Mouse (Mus musculus) hindbrain, embryonic 15.5 days (tissue): Measurements from ENCODE around the gene Inpp5a. TPM values are rescaled to one million over a fixed set of nuclear protein-coding genes. Genes with fewer than 3 reads are reported as not detected.
A peak's percentile ranks its signal among the peaks of the same experiment; 100 is the strongest.

Experiments used
- ATAC-seq: fragments of 200-750 bp; cut with Nextera tagmentation; 2 replicates; pipeline ENCODE4 v1.8.0; 2017; ENCODE audit warnings: low read depth, moderate number of reproducible peaks, moderate TSS enrichment; ENCODE audit not compliant: low FRiP score
- H3K27ac ChIP-seq: fragments of 300-500 bp; sonication (generic); replicated peaks from 2 replicates; pipeline ENCODE4 v1.5.1; 2015; ENCODE audit warnings: mild to moderate bottlenecking, inconsistent platforms
- H3K27me3 ChIP-seq: fragments of 300-500 bp; sonication (generic); 2 replicates; pipeline ENCODE4 v1.6.1; 2015; ENCODE audit warnings: control low read depth, inconsistent platforms
- H3K36me3 ChIP-seq: fragments of 300-500 bp; sonication (generic); 2 replicates; pipeline ENCODE4 v1.6.1; 2015; ENCODE audit warnings: control low read depth, inconsistent platforms
- H3K4me1 ChIP-seq: fragments of 300-500 bp; sonication (generic); replicated peaks from 2 replicates; pipeline ENCODE4 v1.6.1; 2015; ENCODE audit warnings: control low read depth, inconsistent platforms
- H3K4me2 ChIP-seq: fragments of 300-500 bp; sonication (generic); 2 replicates; pipeline ENCODE4 v1.6.1; 2015; ENCODE audit warnings: moderate library complexity, mild to moderate bottlenecking, inconsistent platforms
- H3K4me3 ChIP-seq: fragments of 300-500 bp; sonication (generic); 2 replicates; pipeline ENCODE4 v1.5.1; 2015; ENCODE audit warnings: mild to moderate bottlenecking, inconsistent platforms
- H3K9ac ChIP-seq: fragments of 300-500 bp; sonication (generic); 2 replicates; pipeline ENCODE4 v1.6.1; 2015; ENCODE audit warnings: inconsistent platforms
- H3K9me3 ChIP-seq: fragments of 300-500 bp; sonication (generic); 2 replicates; pipeline ENCODE4 v1.6.1; 2016; ENCODE audit warnings: control low read depth, inconsistent platforms
- WGBS: fragments of 180-500 bp; shearing (Covaris S2); methylation state at CpG from one replicate; pipeline ENCODE4 v1.1.7; 2015; 5-methylcytosine and 5-hydroxymethylcytosine counted together
- polyA plus RNA-seq: library from polyadenylated mRNA; unstranded; fragments of >200 nt; fragmentation: Nextera tagmentation; extraction: Ambion mirVana; gene quantifications from 2 replicates; pipeline ENCODE4 v1.2.1, GENCODE M21; 2015

The Inpp5a gene
- polyA plus RNA-seq, 1 experiment from 2014 or later = 24.6 TPM

DNA sequence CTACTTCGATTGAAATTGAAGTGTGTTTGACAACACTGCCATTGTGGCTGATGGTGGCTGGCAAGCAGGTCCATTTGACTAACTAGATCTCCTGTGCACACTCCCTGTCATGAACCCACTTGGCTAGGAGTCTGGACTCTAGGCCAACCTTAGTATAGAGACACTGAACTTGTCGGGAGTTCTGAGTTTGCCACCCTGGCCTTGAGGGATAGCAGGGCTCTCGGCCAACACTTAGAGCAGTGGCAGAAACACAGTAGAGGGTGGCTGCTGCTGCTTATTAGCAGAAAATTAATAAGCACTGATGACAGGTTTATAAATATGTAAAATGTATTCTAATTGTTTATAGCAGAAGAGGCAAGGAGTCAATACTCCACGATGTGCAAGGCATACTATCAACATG is 120.0 kb downstream of the Inpp5a start:
- peaks cover 52% of the 10 kb centered on the region for H3K27me3 ChIP-seq
- WGBS = 76% methylated on average over 4 of the region's 4 CpGs
- no peak overlapping the region for H3K4me2 ChIP-seq
- H3K27ac ChIP-seq = no peak overlapping the region
- no peaks in the 10 kb centered on the region for H3K9me3 ChIP-seq
- no peaks in the 10 kb centered on the region for H3K36me3 ChIP-seq
- H3K4me3 ChIP-seq = no peak overlapping the region
- peaks cover 11% of the 10 kb centered on the region for H3K4me1 ChIP-seq
- no peak for ATAC-seq
- H3K9ac ChIP-seq = no peak overlapping the region

DNA sequence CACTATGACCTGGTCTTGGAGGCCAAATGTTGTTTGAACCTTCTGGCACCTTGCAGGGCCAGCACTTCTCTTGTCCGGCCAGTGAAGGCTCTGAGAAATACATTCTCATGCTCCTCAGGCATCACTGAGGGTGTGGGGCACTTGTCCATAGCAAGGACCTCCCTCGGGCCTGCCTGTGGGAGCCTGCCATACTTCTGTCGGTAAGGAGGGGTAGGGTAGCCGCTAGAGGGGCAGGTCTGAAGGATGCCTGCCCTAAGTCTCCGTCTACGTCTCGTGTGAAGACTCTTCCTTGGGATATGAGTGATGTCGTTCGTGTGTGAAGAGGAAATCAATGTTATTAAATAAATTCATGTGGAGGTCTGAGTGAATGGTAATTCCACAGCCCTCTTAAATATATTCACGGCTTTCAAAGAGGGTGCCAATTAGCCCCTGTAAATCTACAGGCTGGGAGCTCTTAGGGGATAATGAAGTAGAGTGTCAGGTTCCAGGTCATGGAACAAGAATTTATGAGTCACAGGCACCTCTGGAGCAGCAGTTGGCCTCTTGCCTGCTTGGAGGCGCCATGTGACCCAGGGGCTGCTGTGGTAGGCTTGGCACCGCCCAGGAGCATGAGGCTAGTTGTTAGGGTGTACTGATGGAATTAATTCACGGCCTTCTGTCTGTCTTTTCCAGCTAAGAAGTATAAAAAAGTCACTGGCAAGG is 127.2 kb downstream of the Inpp5a start:
- 82% methylated on average over 13 of the region's 13 CpGs for WGBS
- H3K9me3 ChIP-seq = no peaks in the 10 kb centered on the region
- no peak overlapping the region for H3K9ac ChIP-seq
- no peak overlapping the region for H3K4me3 ChIP-seq
- H3K27ac ChIP-seq = no peak overlapping the region
- no peak for ATAC-seq
- H3K36me3 ChIP-seq = no peaks in the 10 kb centered on the region
- no peak overlapping the region for H3K4me2 ChIP-seq
- no peaks in the 10 kb centered on the region for H3K4me1 ChIP-seq
- H3K27me3 ChIP-seq = peaks cover 66% of the 10 kb centered on the region

DNA sequence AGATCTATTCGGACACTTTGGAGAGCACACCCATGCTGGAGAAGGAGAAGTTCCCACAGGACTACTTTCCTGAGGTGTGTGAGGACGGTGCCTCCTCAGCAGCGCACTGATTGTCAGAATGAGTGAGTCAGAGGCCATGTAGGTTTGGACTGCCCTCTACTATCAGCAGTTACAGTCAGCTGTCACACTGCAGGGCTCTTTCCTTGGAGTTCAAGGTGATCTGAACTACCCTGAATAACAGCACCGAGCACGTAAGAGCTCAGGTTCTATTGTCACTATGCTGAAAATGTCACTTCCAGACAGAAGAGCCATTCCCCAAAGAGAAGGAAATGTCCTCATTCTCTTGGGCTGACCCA is 127.7 kb downstream of the Inpp5a start:
- H3K4me2 ChIP-seq = no peak overlapping the region
- no peak for ATAC-seq
- no peak overlapping the region for H3K4me3 ChIP-seq
- H3K36me3 ChIP-seq = no peaks in the 10 kb centered on the region
- no peaks in the 10 kb centered on the region for H3K9me3 ChIP-seq
- no peak overlapping the region for H3K27ac ChIP-seq
- no peaks in the 10 kb centered on the region for H3K4me1 ChIP-seq
- WGBS = 96% methylated on average over 5 of the region's 5 CpGs
- no peak overlapping the region for H3K9ac ChIP-seq
- peaks cover 70% of the 10 kb centered on the region for H3K27me3 ChIP-seq

DNA sequence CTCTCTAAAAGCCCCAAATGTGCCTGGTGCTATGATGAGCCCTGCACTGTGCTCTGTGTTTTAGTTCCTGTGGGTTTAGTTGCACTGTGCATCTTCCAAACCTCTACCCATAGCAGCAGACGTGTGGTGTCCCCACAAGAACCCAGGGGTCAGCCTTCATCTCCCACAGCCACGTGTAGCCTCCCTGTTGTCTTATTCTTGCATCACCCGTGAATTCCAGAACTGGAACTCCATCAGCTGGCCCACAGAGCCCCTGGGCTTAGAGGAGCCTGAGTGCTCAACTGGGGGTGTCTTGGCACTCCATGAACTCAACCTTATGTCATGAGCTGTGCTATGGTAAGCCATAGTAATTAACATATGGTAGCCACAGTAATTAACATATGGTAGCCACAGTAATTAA is 129.4 kb downstream of the Inpp5a start:
- Histone ChIP-seq H3K4me3 (no peak overlapping the region), H3K4me2 (no peak overlapping the region), H3K9me3 (no peaks in the 10 kb centered on the region), H3K4me1 (no peaks in the 10 kb centered on the region), H3K9ac (no peak overlapping the region), H3K27ac (no peak overlapping the region), H3K27me3 (peaks cover 70% of the 10 kb centered on the region), H3K36me3 (no peaks in the 10 kb centered on the region)
- WGBS = 63% methylated on average over 3 of the region's 3 CpGs
- ATAC-seq = 0 out of 2 replicates have a peak, but pooled peaks have one; percentile 30

DNA sequence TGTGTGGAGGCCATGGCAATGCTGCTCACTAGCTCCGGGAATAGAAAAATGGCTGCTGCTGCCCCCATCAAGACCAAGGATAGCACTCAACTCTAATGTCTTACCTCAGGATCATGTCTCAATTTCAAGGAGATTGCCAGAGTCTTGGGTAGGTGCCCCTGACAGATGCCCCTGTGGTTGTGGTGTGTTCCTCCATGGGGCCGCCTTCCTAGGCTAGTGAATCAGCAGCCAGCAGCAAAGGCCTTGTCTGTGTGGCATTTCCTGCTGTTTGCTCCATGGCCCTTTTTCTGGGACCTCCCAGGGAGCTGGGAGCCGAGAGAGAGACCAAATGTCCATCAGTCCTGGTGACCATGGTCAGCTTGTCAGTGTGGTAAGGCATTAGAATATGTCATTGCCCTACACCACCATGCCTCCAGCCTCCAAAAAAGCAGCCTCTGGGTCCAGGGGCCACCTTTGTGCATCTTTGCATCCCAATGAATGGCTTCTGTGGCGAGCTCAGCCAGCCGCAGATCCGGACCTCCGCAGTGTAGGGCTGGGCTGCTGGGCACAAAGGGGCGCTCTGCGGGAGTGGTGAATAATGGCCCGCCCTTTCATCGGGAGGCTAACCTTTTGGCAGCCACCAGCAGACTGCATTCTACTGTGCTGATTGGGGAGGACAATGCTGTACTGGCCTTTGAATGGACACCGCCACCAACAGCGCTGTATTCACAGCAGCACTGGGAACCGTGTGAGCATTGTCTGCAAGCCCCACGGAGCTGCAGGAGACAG is 139.6 kb downstream of the Inpp5a start:
- peak; percentile 64 for ATAC-seq
- Histone ChIP-seq H3K4me1 (peaks cover 15% of the 10 kb centered on the region), H3K9me3 (no peaks in the 10 kb centered on the region), H3K9ac (no peak overlapping the region), H3K36me3 (0 out of 2 replicates have a peak, but pooled peaks cover 4% of the 10 kb centered on the region), H3K27me3 (peaks cover 71% of the 10 kb centered on the region), H3K4me2 (no peak overlapping the region), H3K27ac (no peak overlapping the region), H3K4me3 (no peak overlapping the region)
- WGBS = 19% methylated on average over 15 of the region's 15 CpGs

DNA sequence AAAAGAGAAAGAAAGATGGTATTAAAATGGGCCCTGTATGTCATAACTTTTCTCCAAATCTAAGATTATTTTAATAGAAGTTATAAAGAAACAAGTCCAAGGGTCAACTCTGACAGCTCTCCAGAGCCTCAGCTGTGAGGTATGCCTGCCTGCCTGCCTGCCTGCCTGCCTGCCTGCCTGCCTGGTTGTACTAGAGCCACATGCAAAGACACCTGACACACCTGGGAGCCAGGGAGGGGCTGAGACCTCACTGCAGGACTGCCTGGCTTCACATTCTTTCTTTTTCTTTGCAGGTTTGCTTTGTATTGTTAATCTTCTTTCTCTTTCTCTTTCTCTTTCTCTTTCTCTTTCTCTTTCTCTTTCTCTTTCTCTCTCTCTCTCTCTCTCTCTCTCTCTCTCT is 140.3 kb downstream of the Inpp5a start:
- 0 out of 2 replicates have a peak, but pooled peaks cover 4% of the 10 kb centered on the region for H3K36me3 ChIP-seq
- H3K4me1 ChIP-seq = peaks cover 15% of the 10 kb centered on the region
- H3K9me3 ChIP-seq = no peaks in the 10 kb centered on the region
- no peak for ATAC-seq
- H3K9ac ChIP-seq = no peak overlapping the region
- H3K4me3 ChIP-seq = no peak overlapping the region
- no peak overlapping the region for H3K4me2 ChIP-seq
- H3K27me3 ChIP-seq = peaks cover 70% of the 10 kb centered on the region
- no peak overlapping the region for H3K27ac ChIP-seq

DNA sequence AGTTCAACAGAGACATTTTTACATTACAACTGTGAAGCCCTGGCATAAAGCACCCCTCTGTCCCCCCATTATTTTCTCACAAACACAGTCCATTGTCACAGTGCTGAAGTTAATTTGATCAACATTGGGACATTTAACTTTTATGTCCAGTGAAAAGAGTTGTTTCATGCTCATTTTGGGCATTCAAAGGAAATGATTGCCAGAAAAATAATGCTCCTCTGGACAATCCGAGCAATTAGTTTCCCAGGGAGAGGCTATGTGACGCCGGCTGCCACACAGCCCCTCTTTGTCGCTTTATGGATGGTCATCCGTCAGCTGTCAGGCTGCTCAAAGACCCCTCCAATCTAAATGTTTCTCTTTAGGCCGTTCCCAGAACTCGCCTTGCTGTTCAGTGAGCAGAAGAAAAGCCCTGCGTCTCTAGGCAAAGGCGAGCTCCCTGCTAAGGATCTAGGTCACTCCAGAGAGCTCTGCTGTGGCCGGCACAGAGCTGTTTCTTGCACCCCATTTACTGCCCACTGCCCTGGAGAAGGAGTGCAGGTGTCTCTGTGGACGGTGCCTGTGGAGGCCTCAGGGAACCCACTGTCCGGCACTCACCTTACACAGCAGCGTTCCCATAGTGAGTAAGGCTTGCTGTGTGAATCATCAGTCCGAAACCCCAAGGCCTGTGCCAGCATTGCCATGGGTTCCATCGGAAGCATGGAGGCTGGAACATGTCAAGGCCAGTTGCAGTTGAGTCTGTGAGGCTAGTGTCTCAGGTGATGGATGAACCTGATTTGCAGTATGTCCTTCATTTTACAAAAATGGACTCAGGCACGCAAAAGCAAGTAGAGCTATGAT is 141.9 kb downstream of the Inpp5a start:
- Histone ChIP-seq H3K27me3 (peaks cover 72% of the 10 kb centered on the region), H3K4me3 (no peak overlapping the region), H3K36me3 (0 out of 2 replicates have a peak, but pooled peaks cover 4% of the 10 kb centered on the region), H3K9me3 (no peaks in the 10 kb centered on the region), H3K27ac (0 out of 2 replicates have a peak overlapping the region, but pooled peaks have one; percentile 3), H3K4me1 (peaks cover 15% of the 10 kb centered on the region), H3K4me2 (no peak overlapping the region), H3K9ac (no peak overlapping the region)
- ATAC-seq = peak; percentile 84
- 29% methylated on average over 16 of the region's 16 CpGs for WGBS

DNA sequence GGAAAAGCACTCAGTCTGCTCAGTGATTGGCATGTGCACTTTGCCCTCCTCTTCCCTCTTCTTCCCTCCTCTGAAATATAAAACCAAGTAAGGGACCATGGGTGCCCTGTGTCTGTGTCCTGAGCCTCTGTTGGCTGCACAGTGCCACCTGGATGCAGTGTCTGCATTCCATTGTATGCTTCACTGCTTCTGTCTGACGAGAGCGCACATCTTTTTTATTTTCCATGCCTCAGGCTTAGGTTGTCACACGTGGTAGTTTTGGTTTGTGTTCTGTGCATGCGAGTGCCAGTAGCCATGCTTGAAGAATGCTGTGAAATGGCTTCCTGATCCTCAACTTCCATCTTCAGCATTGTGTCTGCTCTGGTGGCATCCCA is 142.5 kb downstream of the Inpp5a start:
- Histone ChIP-seq H3K4me3 (no peak overlapping the region), H3K27ac (no peak overlapping the region)

DNA sequence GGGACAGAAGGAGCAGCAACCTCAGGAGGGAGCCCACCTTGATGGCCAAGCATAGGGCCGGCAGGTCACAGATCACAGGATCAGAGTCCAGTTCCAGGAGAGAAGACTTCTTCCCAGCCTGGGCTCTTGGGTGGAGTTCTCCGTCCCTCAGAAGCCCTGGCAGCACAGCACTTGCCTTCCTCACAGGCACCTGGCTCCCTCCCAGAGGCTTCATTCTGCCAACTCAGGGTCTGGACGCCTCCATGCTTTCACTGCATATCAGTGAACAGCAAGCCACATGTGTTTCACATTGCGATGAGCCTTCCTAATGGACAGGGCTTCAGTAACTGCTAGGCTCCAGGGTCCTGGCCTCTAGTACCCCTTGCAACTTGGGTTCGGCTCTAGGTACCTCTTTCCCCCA is 147.4 kb downstream of the Inpp5a start:
- no peak overlapping the region for H3K4me3 ChIP-seq
- no peaks in the 10 kb centered on the region for H3K36me3 ChIP-seq
- 91% methylated on average over 5 of the region's 5 CpGs for WGBS
- ATAC-seq = no peak
- peaks cover 5% of the 10 kb centered on the region; the same call in 1 of the 2 replicates for H3K4me1 ChIP-seq
- H3K9me3 ChIP-seq = no peaks in the 10 kb centered on the region
- no peak overlapping the region for H3K9ac ChIP-seq
- no peak overlapping the region for H3K4me2 ChIP-seq
- no peak overlapping the region for H3K27ac ChIP-seq
- H3K27me3 ChIP-seq = peaks cover 93% of the 10 kb centered on the region

More for the DNA sequence above, 142.5 kb downstream of the Inpp5a start:
- no peak overlapping the region for H3K4me2 ChIP-seq
- no peak overlapping the region for H3K9ac ChIP-seq
- H3K4me1 ChIP-seq = peaks cover 15% of the 10 kb centered on the region
- WGBS = 44% methylated on average over 4 of the region's 4 CpGs
- H3K36me3 ChIP-seq = no peaks in the 10 kb centered on the region
- no peak for ATAC-seq
- H3K9me3 ChIP-seq = no peaks in the 10 kb centered on the region
- H3K27me3 ChIP-seq = peaks cover 72% of the 10 kb centered on the region

DNA sequence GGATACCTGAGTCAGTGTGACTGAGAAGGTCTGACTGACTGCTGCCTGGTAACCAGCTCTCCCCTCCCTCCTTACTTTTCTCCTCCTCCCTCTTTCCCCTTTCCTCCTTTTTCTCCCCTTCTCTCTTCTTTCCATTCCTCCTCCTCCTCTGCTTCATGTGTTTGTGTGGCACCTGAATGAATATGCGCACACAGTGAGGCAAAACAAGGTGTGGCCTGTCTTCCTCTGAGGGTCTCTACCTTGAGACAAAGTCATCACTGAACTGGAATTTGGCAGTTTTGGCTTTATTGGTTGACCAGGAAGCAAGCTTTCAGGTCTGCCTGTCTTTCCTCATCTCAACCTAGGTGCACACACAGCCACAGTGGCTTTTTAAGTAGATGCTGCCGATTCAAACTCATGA is 147.9 kb downstream of the Inpp5a start:
- Histone ChIP-seq H3K4me1 (0 out of 2 replicates have a peak, but pooled peaks cover 4% of the 10 kb centered on the region), H3K4me2 (no peak overlapping the region), H3K9ac (no peak overlapping the region), H3K27ac (no peak overlapping the region), H3K4me3 (no peak overlapping the region), H3K9me3 (no peaks in the 10 kb centered on the region), H3K27me3 (peaks cover 94% of the 10 kb centered on the region), H3K36me3 (no peaks in the 10 kb centered on the region)
- ATAC-seq = no peak
- WGBS = 100% methylated on average over 2 of the region's 2 CpGs

DNA sequence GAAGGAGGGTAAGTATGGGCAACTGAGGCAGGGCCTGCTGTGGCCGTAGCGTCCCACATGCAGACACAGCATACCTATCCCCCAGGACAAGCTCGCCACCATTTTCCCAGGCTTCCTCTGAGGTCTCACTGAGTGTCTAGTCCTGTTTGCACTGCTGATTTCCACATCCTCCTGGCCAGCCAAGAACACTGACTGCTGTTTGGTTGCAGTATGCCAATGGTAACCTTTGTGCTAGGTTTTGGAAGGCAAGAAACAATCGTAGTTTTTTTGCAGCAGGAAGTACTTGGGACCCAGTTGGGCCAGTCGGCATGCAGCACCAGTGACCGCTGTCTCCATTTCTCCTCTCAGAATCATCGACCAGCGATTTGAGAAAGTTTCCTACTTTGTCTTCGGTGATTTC is 148.9 kb downstream of the Inpp5a start:
- ATAC-seq = no peak
- Histone ChIP-seq H3K4me1 (0 out of 2 replicates have a peak, but pooled peaks cover 4% of the 10 kb centered on the region), H3K9ac (no peak overlapping the region), H3K36me3 (no peaks in the 10 kb centered on the region), H3K9me3 (no peaks in the 10 kb centered on the region), H3K27ac (no peak overlapping the region), H3K27me3 (peaks cover 91% of the 10 kb centered on the region), H3K4me3 (no peak overlapping the region), H3K4me2 (no peak overlapping the region)
- 98% methylated on average over 9 of the region's 9 CpGs for WGBS

DNA sequence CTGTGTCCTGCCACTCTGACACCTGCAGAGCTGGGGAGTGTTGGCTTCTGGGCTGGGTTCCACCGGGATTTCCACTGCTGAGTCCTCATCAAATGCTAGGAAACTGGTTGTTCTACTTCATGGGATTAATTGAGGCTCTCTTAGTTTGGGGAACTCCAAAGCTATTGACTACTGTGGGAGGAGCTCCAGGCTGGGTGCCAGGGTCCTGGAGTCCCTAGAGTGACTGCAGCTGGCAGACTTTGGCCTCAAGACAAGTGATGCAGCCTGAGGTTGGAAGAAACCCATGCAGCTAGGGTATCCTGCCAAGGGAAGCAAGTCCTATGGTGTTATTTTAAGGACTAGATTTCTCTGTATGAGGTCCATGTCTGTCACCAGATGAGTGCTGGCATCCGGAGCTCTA is 149.6 kb downstream of the Inpp5a start:
- Histone ChIP-seq H3K4me3 (no peak overlapping the region), H3K27me3 (peaks cover 89% of the 10 kb centered on the region), H3K9me3 (no peaks in the 10 kb centered on the region), H3K36me3 (no peaks in the 10 kb centered on the region), H3K27ac (no peak overlapping the region), H3K4me1 (0 out of 2 replicates have a peak, but pooled peaks cover 4% of the 10 kb centered on the region), H3K4me2 (no peak overlapping the region), H3K9ac (no peak overlapping the region)
- 85% methylated on average over 2 of the region's 2 CpGs for WGBS
- no peak for ATAC-seq
